Mouse (Mus musculus) heart, adult 8-10 months (tissue): ENCODE measurements at regions not wholly inside any gene's neighbourhood (a gene's known extent, or its start where the extent isn't known, plus 50 kb on each side); places are given as distances from the start of the nearest gene placed in this dataset.
"Not testable (repeated sequence)": the region's sequence is repeated elsewhere in the genome, so short reads cannot be mapped to it uniquely, and the experiment has no call there.

ENCODE experiments used
- DNase-seq: peaks from one replicate; pipeline ENCODE4 v3.0.0; 2022; ENCODE audit warnings: low spot score

DNA sequence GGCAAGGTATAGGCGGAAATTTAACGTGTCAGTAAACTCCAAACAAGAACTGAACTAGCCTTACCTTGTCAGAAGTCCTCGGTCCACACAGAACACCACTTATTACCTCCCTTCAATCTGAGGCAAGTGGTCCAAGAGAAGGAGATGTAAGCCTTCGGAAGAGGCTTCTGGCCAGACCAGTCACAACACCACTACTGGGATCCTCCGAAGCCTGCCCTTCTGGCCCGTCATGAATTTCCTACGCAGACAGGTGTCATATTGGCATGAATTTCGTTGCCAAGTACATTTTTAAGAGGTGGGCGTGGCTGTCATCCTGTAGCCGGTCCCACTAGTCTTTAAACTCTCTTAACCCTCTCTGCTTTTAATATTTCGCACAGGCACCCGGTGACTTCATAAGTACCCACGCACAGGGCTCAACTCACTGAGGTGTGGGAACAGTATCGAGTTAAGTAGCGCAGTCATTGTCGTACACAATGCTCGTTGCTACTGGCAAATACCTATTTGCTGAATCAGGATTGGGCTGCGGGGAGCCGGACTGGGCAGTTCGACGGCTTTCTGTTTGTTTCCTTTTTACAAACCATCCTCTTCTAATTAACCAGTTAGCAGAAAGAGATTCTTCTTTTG is 86.7 kb upstream of the Adgrl2 start:
- DNase-seq = no peak

DNA sequence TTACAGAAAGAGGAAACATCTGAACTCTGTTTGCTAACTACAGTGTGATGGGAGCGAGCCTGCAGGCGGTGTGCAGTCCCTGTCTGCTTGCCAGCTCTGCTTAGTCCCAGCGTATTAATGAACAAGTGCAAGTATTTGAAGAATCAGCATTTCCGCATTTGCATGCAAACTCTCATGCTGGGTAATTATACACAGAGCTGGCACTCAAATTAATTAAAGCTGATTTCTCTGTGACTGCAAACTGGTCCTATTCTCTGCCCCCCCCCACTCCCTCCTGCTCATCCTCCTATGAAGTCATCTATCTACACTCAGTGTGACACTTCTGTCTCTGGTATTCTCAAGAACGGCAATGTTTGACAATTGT is 85.1 kb upstream of the Adgrl2 start:
- DNase-seq = no peak

DNA sequence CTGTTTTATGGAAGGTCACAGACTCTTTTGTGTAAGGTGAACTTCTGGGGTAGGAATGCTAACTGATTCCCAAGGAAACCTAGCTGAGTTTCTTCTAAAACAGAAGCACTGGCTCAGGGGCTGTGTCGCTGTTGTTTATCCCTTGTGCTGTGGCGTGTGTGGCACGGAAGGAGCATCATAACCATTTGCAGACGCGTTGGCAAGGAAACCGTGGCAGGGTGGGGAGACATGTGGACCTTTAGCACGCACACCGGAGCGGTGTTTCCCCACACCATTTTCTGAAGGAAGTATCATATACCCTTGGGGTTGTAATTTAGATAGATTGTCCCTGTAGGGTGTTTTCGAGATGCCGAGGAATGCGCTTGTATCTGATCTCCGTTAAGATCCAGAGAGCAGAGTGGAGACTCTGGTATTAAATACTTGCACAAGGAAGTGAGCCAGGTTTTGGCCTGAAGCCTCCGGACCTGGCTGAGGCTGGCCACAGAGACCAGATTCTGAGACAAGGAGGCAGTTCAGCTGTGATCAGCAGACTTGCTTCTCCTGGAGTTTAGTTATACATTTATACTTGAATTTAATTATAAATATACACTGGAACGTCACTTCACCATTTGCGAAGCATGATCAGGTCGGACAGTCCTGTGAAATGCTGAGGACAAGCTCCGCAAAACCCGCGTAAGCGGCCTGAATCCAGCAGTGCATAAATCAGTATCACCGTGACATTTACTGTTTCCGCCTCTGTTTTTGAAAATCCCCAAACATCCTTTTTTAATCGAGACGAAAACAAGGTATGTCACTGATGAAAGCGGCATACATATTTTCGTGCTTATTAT is 84.5 kb upstream of the Adgrl2 start:
- no peak for DNase-seq

DNA sequence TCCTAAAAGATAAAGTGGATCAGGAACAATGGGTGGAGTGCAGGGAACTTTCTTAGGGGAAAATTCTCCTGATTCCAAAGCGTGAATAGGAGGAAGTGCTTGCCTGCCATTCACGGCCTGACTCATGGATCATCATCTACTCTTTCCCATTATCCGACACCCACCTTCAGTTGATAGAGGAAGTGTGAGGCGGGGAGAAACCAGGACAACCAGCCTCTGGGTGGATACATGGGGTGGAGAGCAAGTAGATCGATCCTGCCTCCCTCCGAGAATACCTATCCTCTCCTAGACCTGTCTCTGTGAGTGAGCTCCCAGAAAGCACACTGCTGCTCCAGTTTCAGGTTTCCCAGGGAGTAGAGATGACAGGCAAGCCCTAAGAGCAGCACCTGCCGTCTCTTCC is 79.8 kb upstream of the Adgrl2 start:
- DNase-seq = no peak

DNA sequence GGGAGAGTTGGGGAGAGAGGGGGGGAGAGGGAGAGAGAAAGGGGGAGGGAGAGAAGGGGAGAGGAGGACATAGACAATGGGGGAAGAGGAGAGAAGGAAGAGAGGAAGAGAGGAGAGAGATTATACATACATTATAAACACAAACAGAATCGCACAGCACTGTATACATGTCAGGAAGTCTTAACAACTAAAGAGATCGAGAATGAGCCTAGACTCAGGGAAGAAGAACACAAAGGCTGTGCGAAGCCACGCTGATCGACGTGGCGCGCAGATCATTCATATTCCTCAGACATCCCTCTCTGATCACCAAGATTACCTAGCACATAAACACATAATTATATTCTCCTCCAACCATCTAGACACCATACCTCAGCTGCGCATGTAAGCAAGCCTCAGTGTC is 79.1 kb upstream of the Adgrl2 start:
- DNase-seq = no peak

DNA sequence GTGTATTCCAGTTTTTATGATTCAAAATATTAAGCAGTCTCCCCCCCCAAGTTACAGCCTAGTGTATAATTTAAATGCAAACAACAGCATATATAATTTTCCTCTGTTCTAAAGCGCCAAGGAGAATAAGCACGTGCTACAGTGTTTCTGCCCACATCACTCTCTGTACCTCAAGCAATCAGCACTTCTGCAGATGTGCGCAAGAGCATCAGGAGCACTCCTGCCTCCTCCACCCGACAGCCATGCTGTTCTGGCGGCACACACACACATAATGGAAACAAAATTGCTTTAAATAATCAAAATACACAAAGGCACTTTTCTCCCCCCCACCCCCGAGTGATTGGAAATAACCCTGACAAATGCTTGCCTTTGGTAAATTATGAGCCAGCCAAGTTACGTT is 78.5 kb upstream of the Adgrl2 start:
- no peak for DNase-seq

DNA sequence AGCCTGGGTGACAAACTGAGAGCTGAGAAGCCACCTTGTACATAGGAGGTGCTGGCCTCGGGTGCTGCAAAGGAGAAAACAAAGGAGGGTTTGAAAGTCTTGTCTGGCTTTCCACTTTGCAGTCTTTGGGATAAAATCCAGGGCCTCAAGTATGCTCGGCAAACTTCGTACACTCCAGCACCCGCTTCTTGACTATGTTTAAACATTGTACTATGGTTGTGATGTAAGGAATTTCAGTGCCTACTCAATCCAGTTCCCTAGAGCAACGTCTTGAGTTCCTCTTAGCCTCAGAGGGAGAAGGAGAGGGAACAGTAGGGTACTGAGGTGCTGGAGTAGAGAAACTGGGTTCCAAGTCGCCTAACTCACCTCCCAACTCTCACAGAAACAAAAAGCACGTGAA is 77.4 kb upstream of the Adgrl2 start:
- DNase-seq = no peak

DNA sequence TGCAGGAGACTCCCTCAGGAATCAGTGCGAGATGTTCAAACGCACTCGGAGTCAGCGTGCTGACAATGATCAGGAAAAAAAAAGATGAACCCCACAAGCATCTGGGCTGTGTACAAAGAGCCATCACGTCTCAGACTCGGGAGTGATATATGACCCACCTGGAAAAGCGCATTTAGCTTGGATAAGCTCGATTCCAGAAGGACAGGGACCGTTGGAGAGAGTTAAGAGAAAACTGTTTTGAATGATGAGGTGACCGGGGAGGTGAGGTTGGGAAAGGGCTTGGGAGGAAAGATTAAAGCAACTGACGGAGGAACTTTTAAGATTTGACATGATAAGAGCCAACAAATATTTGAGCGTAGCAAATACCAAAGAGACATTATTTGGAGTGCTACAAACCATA is 64.7 kb upstream of the Adgrl2 start:
- no peak for DNase-seq

DNA sequence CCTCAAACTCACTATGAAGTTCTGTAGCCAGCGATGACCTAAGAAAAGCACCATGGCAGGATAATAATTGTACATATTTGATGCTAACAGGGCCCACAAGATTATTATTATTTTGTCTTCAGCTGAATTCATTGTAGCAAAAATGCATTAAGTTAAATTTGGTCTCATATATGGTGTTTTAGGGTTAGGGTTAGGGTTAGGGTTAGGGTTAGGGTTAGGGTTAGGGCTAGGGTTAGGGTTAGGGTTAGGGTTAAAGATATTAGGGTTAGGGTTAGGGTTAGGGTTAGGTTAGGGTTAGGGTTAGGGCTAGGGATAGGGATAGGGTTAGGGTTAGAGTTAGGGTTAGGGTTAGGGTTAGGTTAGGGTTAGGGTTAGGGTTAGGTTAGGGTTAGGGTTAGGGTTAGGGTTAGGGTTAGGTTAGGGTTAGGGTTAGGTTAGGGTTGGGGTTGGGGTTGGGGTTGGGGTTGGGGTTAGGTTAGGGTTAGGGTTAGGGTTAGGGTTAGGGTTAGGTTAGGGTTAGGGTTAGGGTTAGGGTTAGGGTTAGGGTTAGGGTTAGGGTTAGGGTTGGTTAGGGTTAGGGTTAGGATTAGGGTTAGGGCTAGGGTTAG is 62.0 kb upstream of the Adgrl2 start:
- not testable (repeated sequence) for DNase-seq

DNA sequence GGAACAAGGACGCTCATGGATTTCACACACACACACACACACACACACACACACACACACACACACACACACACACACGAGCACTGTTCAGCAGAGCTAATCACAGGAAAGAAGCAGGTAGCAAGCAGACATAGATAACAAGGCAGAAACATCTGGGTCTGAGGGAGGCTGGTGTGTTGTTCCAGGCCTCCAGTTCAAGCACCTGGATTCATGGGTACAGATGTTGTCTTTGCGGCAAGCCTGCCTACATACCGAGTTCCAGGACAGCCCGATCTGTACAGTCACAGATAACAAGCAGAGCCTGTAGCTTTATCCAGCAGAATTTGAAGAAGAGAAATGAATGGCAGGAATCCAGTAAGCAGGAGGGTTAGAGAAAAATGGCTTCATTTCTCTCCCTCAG is 55.0 kb upstream of the Adgrl2 start:
- DNase-seq = no peak

DNA sequence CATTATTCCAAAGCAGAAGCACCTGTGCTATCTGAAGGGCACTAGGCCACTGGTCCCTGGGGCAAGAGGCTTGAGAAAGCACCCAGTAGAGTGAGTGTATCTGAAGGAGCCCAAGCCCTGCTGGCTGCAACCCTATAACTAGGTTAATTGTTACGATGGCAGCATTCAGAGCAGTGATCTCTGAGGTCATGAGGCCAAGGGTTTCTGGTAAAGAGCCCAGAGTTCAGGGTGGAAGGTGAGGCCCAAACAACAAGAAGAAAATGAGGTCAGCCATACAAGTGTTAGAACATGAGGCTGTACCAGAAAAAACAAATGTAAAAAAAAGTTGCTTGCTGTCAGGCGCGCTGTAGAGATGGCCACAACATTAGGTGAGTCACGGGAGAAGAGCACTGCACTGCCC is 53.5 kb upstream of the Adgrl2 start:
- DNase-seq = no peak

DNA sequence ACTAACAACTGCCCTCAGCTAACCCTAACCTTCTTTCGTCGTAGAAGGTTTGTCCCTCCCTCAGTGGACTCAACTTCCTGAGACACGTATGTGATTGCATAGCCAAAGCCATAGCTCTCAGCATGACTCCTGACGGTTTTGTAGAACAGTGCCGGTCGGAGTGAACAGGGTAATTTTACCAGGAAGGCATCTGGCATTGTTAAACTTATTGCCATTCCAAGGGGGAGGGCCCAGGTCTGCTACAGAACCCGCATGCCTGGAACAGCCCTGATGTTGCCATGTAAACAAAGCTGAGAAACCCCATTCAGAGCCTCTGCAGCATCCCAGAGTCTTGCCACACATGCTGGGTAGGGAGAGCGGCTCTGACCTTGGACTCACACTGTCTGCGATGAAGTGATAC is 52.2 kb upstream of the Adgrl2 start:
- no peak for DNase-seq

DNA sequence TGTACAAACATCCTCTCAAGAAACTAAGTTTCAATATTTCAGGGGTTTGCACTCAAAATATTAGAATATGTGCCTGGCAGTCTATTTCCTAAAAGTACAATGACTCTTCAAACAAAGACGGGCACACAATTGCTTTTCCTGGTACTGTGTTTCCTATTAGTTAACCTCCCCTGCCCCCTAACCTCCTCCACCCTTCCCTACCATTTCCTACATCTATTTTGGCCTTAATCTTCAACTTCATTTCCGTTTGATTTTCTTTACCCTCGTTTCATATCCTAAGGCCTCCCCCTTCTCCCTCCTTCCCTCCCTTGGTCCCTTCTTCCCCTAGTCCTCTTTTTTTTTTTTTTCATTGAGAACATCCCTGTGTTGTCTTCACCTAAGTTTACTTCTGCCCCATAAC is 50.8 kb upstream of the Adgrl2 start:
- DNase-seq = no peak
